Mouse (Mus musculus): ENCODE data around the gene Spata32. TPM values are rescaled to one million over a fixed set of nuclear protein-coding genes. Genes with fewer than 3 reads are reported as not detected.

The Spata32 gene
- polyA plus RNA-seq, 1 experiment = not detected

GRCm38 (mm10) chr11:103261671-103262411 lies 43.6 kb upstream of the Spata32 start:
- no peaks in the 10 kb centered on the region for H3K9me3 ChIP-seq
- H3K27me3 ChIP-seq (replicated peaks) = peaks cover 5% of the 10 kb centered on the region
- peaks cover 72% of the 10 kb centered on the region for H3K4me1 ChIP-seq
- TF ChIP-seq FLI1 (IDR thresholded peaks at IDR 0.05; ENCODE audit: low read length) = no peak
- TF ChIP-seq GATA1 (IDR thresholded peaks at IDR 0.05; ENCODE audit: borderline replicate concordance, low read length) = no peak
- no peaks in the 10 kb centered on the region for H3K36me3 ChIP-seq (replicated peaks; ENCODE audit: low read length)
- H3K4me3 ChIP-seq (replicated peaks) = peak overlapping the region; percentile 91

GRCm38 (mm10) chr11:103260515-103261192 lies 42.4 kb upstream of the Spata32 start:
- Histone ChIP-seq H3K36me3 (replicated peaks; ENCODE audit: low read length) (no peaks in the 10 kb centered on the region), H3K27me3 (replicated peaks) (peaks cover 6% of the 10 kb centered on the region), H3K4me3 (replicated peaks) (no peak overlapping the region), H3K4me1 (peaks cover 67% of the 10 kb centered on the region), H3K9me3 (no peaks in the 10 kb centered on the region)
- TF ChIP-seq FLI1 (IDR thresholded peaks at IDR 0.05; ENCODE audit: low read length) (no peak), GATA1 (IDR thresholded peaks at IDR 0.05; ENCODE audit: borderline replicate concordance, low read length) (no peak)

GRCm38 (mm10) chr11:103260034-103260433 lies 41.8 kb upstream of the Spata32 start:
- Histone ChIP-seq H3K4me3 (replicated peaks) (no peak overlapping the region), H3K36me3 (replicated peaks; ENCODE audit: low read length) (no peaks in the 10 kb centered on the region), H3K9me3 (no peaks in the 10 kb centered on the region), H3K27me3 (replicated peaks) (peaks cover 6% of the 10 kb centered on the region), H3K4me1 (peaks cover 67% of the 10 kb centered on the region)
- TF ChIP-seq GATA1 (IDR thresholded peaks at IDR 0.05; ENCODE audit: borderline replicate concordance, low read length) (no peak), FLI1 (IDR thresholded peaks at IDR 0.05; ENCODE audit: low read length) (no peak)

- no peak for TF ChIP-seq GATA1 (IDR thresholded peaks at IDR 0.05; ENCODE audit: borderline replicate concordance, low read length)
- TF ChIP-seq FLI1 (IDR thresholded peaks at IDR 0.05; ENCODE audit: low read length) = no peak
- H3K4me1 ChIP-seq = peaks cover 60% of the 10 kb centered on the region
- H3K36me3 ChIP-seq (replicated peaks; ENCODE audit: low read length) = no peaks in the 10 kb centered on the region
- H3K4me3 ChIP-seq (replicated peaks) = no peak overlapping the region
- peaks cover 6% of the 10 kb centered on the region for H3K27me3 ChIP-seq (replicated peaks)
- H3K9me3 ChIP-seq = no peaks in the 10 kb centered on the region
These were observed 39.8 kb upstream of the Spata32 start for GRCm38 (mm10) chr11:103257938-103258481.

DNA sequence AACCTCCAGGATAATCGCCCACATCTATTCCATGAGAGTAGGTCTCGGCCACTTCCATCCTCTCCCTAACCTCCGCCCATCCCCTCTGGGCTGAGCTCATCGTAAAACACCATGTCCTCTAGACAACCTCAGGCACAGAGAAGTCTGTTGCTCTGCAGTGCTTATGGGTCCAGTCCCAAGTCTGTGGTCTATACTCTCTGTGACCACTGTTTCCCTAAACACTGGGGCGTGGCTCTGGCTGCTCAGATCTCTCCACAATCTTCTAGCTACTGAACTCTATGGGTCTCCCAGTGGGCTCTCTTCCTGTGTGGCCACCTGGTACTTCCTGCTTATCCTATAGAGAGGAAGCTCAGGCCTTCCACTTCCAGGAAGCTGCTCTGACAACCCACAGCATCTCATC lies 35.4 kb upstream of the Spata32 start:
- H3K27me3 ChIP-seq (replicated peaks) = peaks cover 1% of the 10 kb centered on the region
- H3K9me3 ChIP-seq = no peaks in the 10 kb centered on the region
- no peak overlapping the region for H3K4me3 ChIP-seq (replicated peaks)
- H3K36me3 ChIP-seq (replicated peaks; ENCODE audit: low read length) = no peaks in the 10 kb centered on the region
- H3K4me1 ChIP-seq = peaks cover 54% of the 10 kb centered on the region
- TF ChIP-seq GATA1 (IDR thresholded peaks at IDR 0.05; ENCODE audit: borderline replicate concordance, low read length) (no peak), FLI1 (IDR thresholded peaks at IDR 0.05; ENCODE audit: low read length) (no peak)

DNA sequence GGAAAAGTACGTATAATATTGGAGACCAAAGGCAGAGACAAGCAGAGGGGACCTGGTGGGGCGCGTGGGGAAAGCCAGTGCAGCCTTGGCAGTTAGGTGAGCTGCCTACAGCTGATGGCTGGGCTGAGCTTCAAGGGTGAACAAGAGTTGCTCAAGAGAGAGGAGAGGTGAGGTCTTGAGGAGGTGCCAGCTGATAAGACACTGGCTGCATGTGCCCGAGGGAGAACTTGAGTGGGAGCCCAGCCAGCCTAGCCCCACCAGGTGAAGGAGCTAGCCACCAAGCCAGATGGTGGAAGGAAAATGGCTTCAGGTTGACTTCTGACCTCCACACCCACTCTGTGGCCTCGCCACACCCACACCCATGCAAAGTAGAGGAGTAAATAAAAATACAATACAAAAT lies 34.1 kb upstream of the Spata32 start:
- Histone ChIP-seq H3K9me3 (no peaks in the 10 kb centered on the region), H3K27me3 (replicated peaks) (peaks cover 1% of the 10 kb centered on the region), H3K36me3 (replicated peaks; ENCODE audit: low read length) (no peaks in the 10 kb centered on the region), H3K4me3 (replicated peaks) (no peak overlapping the region), H3K4me1 (peaks cover 60% of the 10 kb centered on the region)
- TF ChIP-seq GATA1 (IDR thresholded peaks at IDR 0.05; ENCODE audit: borderline replicate concordance, low read length) (no peak), FLI1 (IDR thresholded peaks at IDR 0.05; ENCODE audit: low read length) (no peak)

DNA sequence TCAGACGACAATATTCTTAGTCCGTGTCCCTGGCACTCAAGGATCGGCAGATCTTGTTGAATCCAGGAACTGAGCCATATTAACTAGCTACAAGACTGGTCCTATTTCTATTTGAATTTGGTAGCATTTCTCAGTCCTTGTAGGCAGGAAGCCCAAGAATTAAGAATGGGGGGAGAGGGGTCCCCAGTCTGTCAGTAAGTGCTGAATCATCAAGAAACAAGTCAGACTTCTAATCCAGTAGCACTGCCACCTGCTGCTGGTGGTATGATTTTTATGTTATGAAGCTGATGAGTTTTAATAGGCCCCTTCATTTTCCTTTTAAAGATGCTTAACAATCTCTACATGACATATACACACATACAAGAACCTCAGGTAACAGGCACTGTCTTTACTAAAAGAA lies 32.1 kb upstream of the Spata32 start:
- no peaks in the 10 kb centered on the region for H3K9me3 ChIP-seq
- no peak for TF ChIP-seq FLI1 (IDR thresholded peaks at IDR 0.05; ENCODE audit: low read length)
- TF ChIP-seq GATA1 (IDR thresholded peaks at IDR 0.05; ENCODE audit: borderline replicate concordance, low read length) = no peak
- H3K36me3 ChIP-seq (replicated peaks; ENCODE audit: low read length) = no peaks in the 10 kb centered on the region
- H3K4me3 ChIP-seq (replicated peaks) = no peak overlapping the region
- no peaks in the 10 kb centered on the region for H3K27me3 ChIP-seq (replicated peaks)
- H3K4me1 ChIP-seq = peaks cover 69% of the 10 kb centered on the region

DNA sequence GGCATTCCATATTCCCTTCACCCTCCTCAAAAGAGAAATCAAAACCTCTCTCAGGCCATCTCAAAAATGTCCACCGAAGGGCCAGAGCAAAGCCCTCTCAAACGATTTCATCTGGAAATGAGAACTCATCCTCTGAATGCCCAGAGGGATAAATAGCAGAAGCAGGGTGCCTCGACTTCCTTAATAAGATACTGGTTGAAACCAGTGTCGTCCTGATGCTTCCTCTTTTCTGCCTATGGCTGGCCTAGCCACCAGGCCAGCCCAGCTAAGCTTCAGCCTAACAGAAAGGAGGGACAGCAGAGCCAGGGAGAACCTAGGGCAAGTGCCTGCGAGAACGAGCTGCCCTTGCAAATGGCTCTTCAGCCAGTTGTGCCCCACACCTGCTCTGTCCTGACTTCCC lies 31.3 kb upstream of the Spata32 start:
- Histone ChIP-seq H3K9me3 (no peaks in the 10 kb centered on the region), H3K27me3 (replicated peaks) (no peaks in the 10 kb centered on the region), H3K4me3 (replicated peaks) (peak overlapping the region; percentile 84), H3K36me3 (replicated peaks; ENCODE audit: low read length) (no peaks in the 10 kb centered on the region), H3K4me1 (peaks cover 72% of the 10 kb centered on the region)
- TF ChIP-seq FLI1 (IDR thresholded peaks at IDR 0.05; ENCODE audit: low read length) = no peak
- no peak for TF ChIP-seq GATA1 (IDR thresholded peaks at IDR 0.05; ENCODE audit: borderline replicate concordance, low read length)

- TF ChIP-seq FLI1 (IDR thresholded peaks at IDR 0.05; ENCODE audit: low read length) = no peak
- TF ChIP-seq GATA1 (IDR thresholded peaks at IDR 0.05; ENCODE audit: borderline replicate concordance, low read length) = no peak
- Histone ChIP-seq H3K9me3 (no peaks in the 10 kb centered on the region), H3K4me3 (replicated peaks) (no peak overlapping the region), H3K4me1 (peaks cover 74% of the 10 kb centered on the region), H3K36me3 (replicated peaks; ENCODE audit: low read length) (peaks cover 4% of the 10 kb centered on the region), H3K27me3 (replicated peaks) (no peaks in the 10 kb centered on the region)
These were observed 30.6 kb upstream of the Spata32 start for GRCm38 (mm10) chr11:103248837-103249236.
